ENCODE assay signal across 11 mouse cellular contexts in the genomic region with DNA sequence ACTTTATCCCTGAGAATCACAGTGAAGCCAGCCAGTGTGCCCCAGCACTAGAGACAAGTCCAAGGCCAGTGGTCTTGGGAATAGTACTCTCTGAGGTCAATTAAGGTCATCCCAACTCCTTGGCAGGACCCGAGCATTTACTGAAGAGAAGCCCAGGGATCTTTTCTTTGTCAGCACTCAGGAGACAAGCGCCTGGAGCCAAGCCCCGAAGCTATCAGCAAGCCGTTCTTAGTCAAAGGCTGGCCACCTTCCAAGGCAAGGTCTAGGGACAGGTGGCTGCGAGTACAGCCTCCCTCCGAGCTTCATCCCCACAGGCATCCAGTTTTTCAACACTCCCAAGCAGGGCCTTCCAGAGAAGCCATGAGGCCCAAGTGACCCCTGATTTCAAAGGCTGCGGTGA. TPM values are rescaled to one million over a fixed set of nuclear protein-coding genes. Genes with fewer than 3 reads are reported as not detected.
DNase-seq lines count a peak whose midpoint lies in the region; ATAC-seq and TF ChIP-seq lines count a peak whose summit lies in the region.
"Had no signal": no experiment of that assay in that cellular context is flagged by ENCODE, and none has a peak within 500 bp of the region (broad histone marks: within the 10 kb centered on the region; RNA-seq: fewer than 3 reads in every experiment).

No protein-coding gene starts in this region.

- no peak for TF ChIP-seq POLR2A in heart, adult 2 months (IDR thresholded peaks at IDR 0.05; ENCODE audit: insufficient read depth, low read depth, low read length)

- H3K36me3 ChIP-seq in heart, adult 2 months (ENCODE audit: control insufficient read depth, insufficient read depth, low read length): no peaks in the 10 kb centered on the region
- H3K36me3 ChIP-seq in heart, embryonic 11.5 days (ENCODE audit: control insufficient read depth, insufficient read depth, low read length): no peaks in the 10 kb centered on the region
- H3K36me3 ChIP-seq in midbrain, postnatal 0 days (ENCODE audit: insufficient read depth, low read length): no peaks in the 10 kb centered on the region

- peaks cover 7% of the 10 kb centered on the region for H3K4me1 ChIP-seq in heart, adult 2 months (ENCODE audit: control insufficient read depth, insufficient read depth, low read length)
- peaks cover 3% of the 10 kb centered on the region for H3K4me1 ChIP-seq in heart, embryonic 11.5 days (ENCODE audit: control insufficient read depth, insufficient read depth, low read length)
- H3K4me1 ChIP-seq in midbrain, postnatal 0 days (ENCODE audit: insufficient read depth, low read length): no peaks in the 10 kb centered on the region

- intact Hi-C loops in heart, adult 2 months (cut with DNase I): no loop called here

- no peak overlapping the region for H3K4me2 ChIP-seq in heart, embryonic 11.5 days
- no peak overlapping the region for H3K4me2 ChIP-seq in midbrain, postnatal 0 days (ENCODE audit: low read depth, low read length, poor library complexity, severe bottlenecking)

- no peak for TF ChIP-seq CTCF in heart, adult 2 months (IDR thresholded peaks at IDR 0.05)
- no peak for TF ChIP-seq CTCF in midbrain, postnatal 0 days (IDR thresholded peaks at IDR 0.05)

- peak; percentile 55 to 75 for DNase-seq in heart, adult 2 months
- peak; percentile 76 for DNase-seq in cerebellum, adult 11 months
- peak; percentile 75 for DNase-seq in gastrocnemius, postnatal 25 days
- DNase-seq in midbrain, postnatal 0 days (ENCODE audit: low spot score): peak; percentile 61
- no peak for DNase-seq in adrenal gland, adult (ENCODE audit: inconsistent age in 2 of 2, low spot score in 1 of 2)
- DNase-seq in kidney, postnatal 36 days: no peak
- DNase-seq: adrenal gland, postnatal 25 days; kidney, adult 9 months had no signal

- H3K27me3 ChIP-seq in heart, adult 2 months (ENCODE audit: control insufficient read depth, insufficient read depth, low read length): no peaks in the 10 kb centered on the region
- 0 out of 2 replicates have a peak, but pooled peaks cover 2% of the 10 kb centered on the region for H3K27me3 ChIP-seq in heart, embryonic 11.5 days (ENCODE audit: control insufficient read depth, insufficient read depth, low read length)
- no peaks in the 10 kb centered on the region for H3K27me3 ChIP-seq in midbrain, postnatal 0 days (ENCODE audit: insufficient read depth, low read length)

- H3K9me3 ChIP-seq in heart, embryonic 11.5 days (replicated peaks; ENCODE audit: control insufficient read depth, low read length): no peaks in the 10 kb centered on the region
- no peaks in the 10 kb centered on the region for H3K9me3 ChIP-seq in midbrain, postnatal 0 days (ENCODE audit: low read length)

- TF ChIP-seq EP300 in heart, adult 2 months (IDR thresholded peaks at IDR 0.05; ENCODE audit: insufficient read depth, low read depth, low read length): peak; percentile 57; the same call in 1 of the 2 replicates

- no peak for ATAC-seq in heart, embryonic 11.5 days (replicated peaks; ENCODE audit: insufficient number of reproducible peaks, low FRiP score, low TSS enrichment)
- ATAC-seq in midbrain, postnatal 0 days (ENCODE audit: low FRiP score): no peak
- no peak for ATAC-seq in CD4-positive, CD25-positive, alpha-beta regulatory T cell, adult 4 months

- H3K4me3 ChIP-seq in heart, adult 2 months: no peak overlapping the region
- no peak overlapping the region for H3K4me3 ChIP-seq in heart, embryonic 11.5 days (ENCODE audit: low read depth, low read length)
- no peak overlapping the region for H3K4me3 ChIP-seq in midbrain, postnatal 0 days (ENCODE audit: low read depth, low read length)

- 25% methylated on average over 7 of the region's 7 CpGs for WGBS in heart, adult 2 months
- WGBS in heart, embryonic 11.5 days (ENCODE audit: insufficient replicate concordance): 44% methylated on average over 7 of the region's 7 CpGs
- 57% methylated on average over 7 of the region's 7 CpGs for WGBS in midbrain, postnatal 0 days

- no peak overlapping the region for H3K9ac ChIP-seq in heart, adult 2 months (ENCODE audit: low read depth, low read length)
- H3K9ac ChIP-seq in heart, embryonic 11.5 days (ENCODE audit: low read depth, low read length): no peak overlapping the region
- H3K9ac ChIP-seq in midbrain, postnatal 0 days (replicated peaks; ENCODE audit: low read length, poor library complexity, severe bottlenecking): no peak overlapping the region

- H3K27ac ChIP-seq in heart, adult 2 months: no peak overlapping the region
- H3K27ac ChIP-seq in heart, embryonic 11.5 days (ENCODE audit: low read depth, low read length): no peak overlapping the region
- no peak overlapping the region for H3K27ac ChIP-seq in midbrain, postnatal 0 days (ENCODE audit: low read depth, low read length)
- H3K27ac ChIP-seq: macrophage had no signal

- no peaks in the 10 kb centered on the region for H3K79me2 ChIP-seq in heart, adult 2 months (replicated peaks; ENCODE audit: control insufficient read depth, insufficient read depth, low read length)

RNA-seq across cellular contexts. Expression of gene Rgma, which starts 40.4 kb away (rescaled TPM):
- total RNA-seq in heart, adult 2 months (2021): 10 to 100 TPM; 54.6 to 83.7 TPM
- 27.4 and 28.7 TPM in 2 replicates for polyA plus RNA-seq in heart, adult 2 months (2012; rRNA removed)
- 4.2 and 5.8 TPM in 2 replicates for polyA plus RNA-seq in heart, embryonic 11.5 days (2014; fragmentation: Nextera tagmentation; extraction: Ambion mirVana)
- total RNA-seq in gastrocnemius, postnatal 25 days (2021): 10 to 100 TPM; 39.1 to 54.7 TPM
- total RNA-seq in midbrain, postnatal 0 days (2014; rRNA removed): 129 and 160 TPM in 2 replicates
- 42.7 and 42.9 TPM in 2 replicates for polyA plus RNA-seq in midbrain, postnatal 0 days (2015; fragmentation: Nextera tagmentation; extraction: Ambion mirVana)
- not detected for polyA plus RNA-seq in CD4-positive, CD25-positive, alpha-beta regulatory T cell, adult 4 months (2017; shearing (Covaris generic))
- polyA plus RNA-seq: macrophage had no signal

Comparison
In these comparisons a context has a peak if more than half of its experiments do, and no peak if none do; other contexts are left out.
1. DNase-seq: peak in heart, adult 2 months (2 of 2), cerebellum, adult 11 months (single experiment), gastrocnemius, postnatal 25 days (single experiment) and midbrain, postnatal 0 days (single experiment); none in adrenal gland, adult (0 of 2) and kidney, postnatal 36 days (0 of 2).